Mouse (Mus musculus): Measurements from ENCODE around the gene Mt1.

DNA sequence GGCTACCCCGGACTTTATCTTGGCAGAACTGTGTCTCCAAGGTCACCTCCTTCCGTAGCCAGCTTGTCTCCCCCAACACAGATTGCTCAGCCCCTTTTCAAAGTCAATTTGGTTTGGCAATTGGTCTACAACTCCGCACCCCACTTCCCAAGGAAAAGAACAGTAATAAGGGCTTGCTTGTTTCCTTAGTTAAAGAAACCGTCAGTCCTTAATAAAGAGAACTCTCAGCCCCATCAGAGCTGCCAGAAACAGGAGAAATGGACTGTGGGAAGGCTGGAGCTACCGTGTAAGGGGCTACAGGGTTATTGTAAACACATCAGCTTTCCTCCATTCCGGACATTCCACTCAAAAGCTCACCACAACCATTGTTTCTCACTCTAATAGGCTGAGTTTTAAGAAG is 24.3 kb upstream of the Mt1 start:
- no peak for TF ChIP-seq CTCF (IDR thresholded peaks at IDR 0.05; ENCODE audit: low read depth)
- TF ChIP-seq EP300 (IDR thresholded peaks at IDR 0.05; ENCODE audit: low read depth), result no peak

All from liver, postnatal 0 days (tissue).